Mouse (Mus musculus): Measurements from ENCODE around the gene Lmod1. TPM values are rescaled to one million over a fixed set of nuclear protein-coding genes. Genes with fewer than 3 reads are reported as not detected.

Lmod1 gene
- polyA plus RNA-seq, 1 experiment: 2.2 TPM

GRCm38 (mm10) chr1:135401452-135402110 lies 77.0 kb downstream of the Lmod1 start:
- no peak for DNase-seq (ENCODE audit: low read depth in 1 of 2, low spot score in 2 of 2)
- no peak overlapping the region for H3K4me3 ChIP-seq (ENCODE audit: extremely low read depth, insufficient read depth, insufficient read length)
- no peak overlapping the region for H3K27ac ChIP-seq (ENCODE audit: insufficient read depth, low read length)
- WGBS: 96% methylated on average over 3 of the region's 3 CpGs
- no peaks in the 10 kb centered on the region; the same call in 1 of the 2 replicates for H3K4me1 ChIP-seq (ENCODE audit: control insufficient read depth, insufficient read depth, insufficient read length)
- H3K36me3 ChIP-seq (ENCODE audit: control insufficient read depth, insufficient read depth, low read length): peaks cover 37% of the 10 kb centered on the region
- H3K27me3 ChIP-seq (ENCODE audit: control insufficient read depth, insufficient read depth, low read length): no peaks in the 10 kb centered on the region
- TF ChIP-seq CTCF (IDR thresholded peaks at IDR 0.05; ENCODE audit: extremely low read depth, insufficient read depth, insufficient read length, insufficient replicate concordance) (no peak), POLR2A (IDR thresholded peaks at IDR 0.05; ENCODE audit: low read depth, low read length) (no peak)

DNA sequence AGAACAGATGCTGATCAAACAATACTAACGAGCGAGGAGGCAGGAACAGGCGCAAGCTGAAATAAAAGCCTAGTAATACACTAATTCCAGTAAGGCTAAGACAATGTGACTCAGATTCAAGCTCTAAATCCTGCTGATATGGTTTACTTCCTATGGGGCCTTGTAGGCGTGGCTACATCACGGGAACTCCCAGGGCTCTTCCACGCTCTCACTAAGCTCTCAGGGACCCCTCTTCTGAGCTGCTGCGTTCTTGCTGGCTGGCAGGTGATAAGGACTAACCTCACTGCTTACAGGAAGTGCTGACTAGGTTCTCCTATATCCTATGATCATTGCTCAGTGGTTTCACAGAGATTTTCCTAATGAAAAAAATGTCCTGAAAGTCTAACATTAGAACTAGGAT lies 80.7 kb downstream of the Lmod1 start:
- no peak for DNase-seq (ENCODE audit: low read depth in 1 of 2, low spot score in 2 of 2)
- H3K27ac ChIP-seq (ENCODE audit: insufficient read depth, low read length): no peak overlapping the region
- TF ChIP-seq CTCF (IDR thresholded peaks at IDR 0.05; ENCODE audit: extremely low read depth, insufficient read depth, insufficient read length, insufficient replicate concordance) (no peak), POLR2A (IDR thresholded peaks at IDR 0.05; ENCODE audit: low read depth, low read length) (no peak)
- peaks cover 44% of the 10 kb centered on the region for H3K36me3 ChIP-seq (ENCODE audit: control insufficient read depth, insufficient read depth, low read length)
- WGBS: 80% methylated on average over 7 of the region's 7 CpGs
- no peaks in the 10 kb centered on the region for H3K27me3 ChIP-seq (ENCODE audit: control insufficient read depth, insufficient read depth, low read length)
- no peak overlapping the region for H3K4me3 ChIP-seq (ENCODE audit: extremely low read depth, insufficient read depth, insufficient read length)
- H3K4me1 ChIP-seq (ENCODE audit: control insufficient read depth, insufficient read depth, insufficient read length): no peaks in the 10 kb centered on the region

DNA sequence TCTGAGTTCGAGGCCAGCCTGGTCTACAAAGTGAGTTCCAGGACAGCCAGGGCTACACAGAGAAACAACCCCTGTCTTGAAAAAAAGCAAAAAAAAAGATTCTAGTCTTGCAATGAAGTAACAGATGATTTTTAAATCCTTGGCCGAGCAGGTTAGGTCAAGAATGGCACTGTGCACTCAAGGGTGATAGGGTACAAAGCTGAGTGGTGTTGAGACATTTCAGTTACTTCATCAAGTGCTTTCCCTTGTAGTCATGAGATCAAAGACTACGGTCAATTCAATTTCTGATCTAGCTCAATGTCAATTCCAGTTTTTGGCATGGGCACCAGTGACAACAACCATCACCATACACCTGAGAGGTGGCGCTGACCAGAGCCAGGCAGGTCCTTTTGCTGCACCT lies 84.4 kb downstream of the Lmod1 start:
- no peak for DNase-seq (ENCODE audit: low read depth in 1 of 2, low spot score in 2 of 2)
- no peaks in the 10 kb centered on the region for H3K4me1 ChIP-seq (ENCODE audit: control insufficient read depth, insufficient read depth, insufficient read length)
- H3K27me3 ChIP-seq (ENCODE audit: control insufficient read depth, insufficient read depth, low read length): no peaks in the 10 kb centered on the region
- peaks cover 41% of the 10 kb centered on the region for H3K36me3 ChIP-seq (ENCODE audit: control insufficient read depth, insufficient read depth, low read length)
- H3K4me3 ChIP-seq (ENCODE audit: extremely low read depth, insufficient read depth, insufficient read length): no peak overlapping the region
- H3K27ac ChIP-seq (ENCODE audit: insufficient read depth, low read length): no peak overlapping the region
- TF ChIP-seq POLR2A (IDR thresholded peaks at IDR 0.05; ENCODE audit: low read depth, low read length) (no peak), CTCF (IDR thresholded peaks at IDR 0.05; ENCODE audit: extremely low read depth, insufficient read depth, insufficient read length, insufficient replicate concordance) (no peak)
- WGBS: 95% methylated on average over 4 of the region's 4 CpGs

DNA sequence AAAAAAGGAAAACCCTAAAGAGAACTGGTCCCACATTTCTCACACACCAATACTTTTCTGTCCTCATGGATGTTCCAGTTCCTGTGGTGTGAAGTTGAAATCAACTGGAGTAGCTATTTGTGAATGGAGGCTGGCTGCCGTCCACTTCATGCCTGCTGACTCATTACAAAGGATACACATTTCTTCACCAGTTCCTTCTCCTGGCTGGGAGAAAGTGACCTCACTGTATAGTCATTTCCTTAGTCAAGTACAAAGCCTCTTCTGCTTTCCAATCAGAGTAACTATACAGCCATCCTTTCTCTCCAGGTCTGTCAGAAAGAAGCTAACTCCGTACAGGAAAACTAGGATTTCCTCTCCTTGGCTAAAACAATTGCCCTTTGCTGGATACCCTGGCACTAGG lies 86.4 kb downstream of the Lmod1 start:
- Histone ChIP-seq H3K4me3 (ENCODE audit: extremely low read depth, insufficient read depth, insufficient read length) (no peak overlapping the region), H3K4me1 (ENCODE audit: control insufficient read depth, insufficient read depth, insufficient read length) (no peaks in the 10 kb centered on the region), H3K27me3 (ENCODE audit: control insufficient read depth, insufficient read depth, low read length) (no peaks in the 10 kb centered on the region), H3K27ac (ENCODE audit: insufficient read depth, low read length) (no peak overlapping the region), H3K36me3 (ENCODE audit: control insufficient read depth, insufficient read depth, low read length) (peaks cover 30% of the 10 kb centered on the region)
- no peak for DNase-seq (ENCODE audit: low read depth in 1 of 2, low spot score in 2 of 2)
- 61% methylated on average over 2 of the region's 2 CpGs for WGBS
- TF ChIP-seq POLR2A (IDR thresholded peaks at IDR 0.05; ENCODE audit: low read depth, low read length): no peak
- TF ChIP-seq CTCF (IDR thresholded peaks at IDR 0.05; ENCODE audit: extremely low read depth, insufficient read depth, insufficient read length, insufficient replicate concordance): no peak

GRCm38 (mm10) chr1:135412130-135412529 lies 87.5 kb downstream of the Lmod1 start:
- Histone ChIP-seq H3K4me1 (ENCODE audit: control insufficient read depth, insufficient read depth, insufficient read length) (no peaks in the 10 kb centered on the region), H3K27ac (ENCODE audit: insufficient read depth, low read length) (no peak overlapping the region), H3K36me3 (ENCODE audit: control insufficient read depth, insufficient read depth, low read length) (peaks cover 30% of the 10 kb centered on the region), H3K4me3 (ENCODE audit: extremely low read depth, insufficient read depth, insufficient read length) (no peak overlapping the region), H3K27me3 (ENCODE audit: control insufficient read depth, insufficient read depth, low read length) (no peaks in the 10 kb centered on the region; the same call in 1 of the 2 replicates)
- WGBS: 83% methylated on average over 4 of the region's 4 CpGs
- DNase-seq (ENCODE audit: low read depth in 1 of 2, low spot score in 2 of 2): no peak
- no peak for TF ChIP-seq CTCF (IDR thresholded peaks at IDR 0.05; ENCODE audit: extremely low read depth, insufficient read depth, insufficient read length, insufficient replicate concordance)
- TF ChIP-seq POLR2A (IDR thresholded peaks at IDR 0.05; ENCODE audit: low read depth, low read length): no peak

- Histone ChIP-seq H3K4me3 (ENCODE audit: extremely low read depth, insufficient read depth, insufficient read length) (no peak overlapping the region), H3K36me3 (ENCODE audit: control insufficient read depth, insufficient read depth, low read length) (peaks cover 35% of the 10 kb centered on the region), H3K27ac (ENCODE audit: insufficient read depth, low read length) (no peak overlapping the region), H3K27me3 (ENCODE audit: control insufficient read depth, insufficient read depth, low read length) (no peaks in the 10 kb centered on the region; the same call in 1 of the 2 replicates), H3K4me1 (ENCODE audit: control insufficient read depth, insufficient read depth, insufficient read length) (no peaks in the 10 kb centered on the region)
- no peak for TF ChIP-seq POLR2A (IDR thresholded peaks at IDR 0.05; ENCODE audit: low read depth, low read length)
- no peak for TF ChIP-seq CTCF (IDR thresholded peaks at IDR 0.05; ENCODE audit: extremely low read depth, insufficient read depth, insufficient read length, insufficient replicate concordance)
- no peak for DNase-seq (ENCODE audit: low read depth in 1 of 2, low spot score in 2 of 2)
Measured at GRCm38 (mm10) chr1:135413996-135414395, 89.4 kb downstream of the Lmod1 start.

Other genes starting within 250 kb of the Lmod1 start
- gene Lgr6, start 219.5 kb upstream of the Lmod1 start, polyA plus RNA-seq (2012; rRNA removed): 0.21 and 0.47 TPM in 2 replicates
- 33.4 and 39.4 TPM in 2 replicates for gene Ptpn7, start 192.1 kb upstream of the Lmod1 start, polyA plus RNA-seq (2012; rRNA removed)
- 39.9 and 50.9 TPM in 2 replicates for gene Arl8a, start 178.0 kb upstream of the Lmod1 start, polyA plus RNA-seq (2012; rRNA removed)
- 0.16 and 0.20 TPM in 2 replicates for gene Gpr37l1, start 157.1 kb upstream of the Lmod1 start, polyA plus RNA-seq (2012; rRNA removed)
- 0.15 and 0.18 TPM in 2 replicates for gene Elf3, start 66.2 kb upstream of the Lmod1 start, polyA plus RNA-seq (2012; rRNA removed)
- 17.8 and 18.8 TPM in 2 replicates for gene Rnpep, start 40.7 kb upstream of the Lmod1 start, polyA plus RNA-seq (2012; rRNA removed)
- gene Timm17a, start 11.0 kb upstream of the Lmod1 start, polyA plus RNA-seq (2012; rRNA removed): 15.1 and 15.2 TPM in 2 replicates
- gene Shisa4, start 50.4 kb downstream of the Lmod1 start, polyA plus RNA-seq (2012; rRNA removed): 4.2 and 8.2 TPM in 2 replicates
- 55.6 and 60.1 TPM in 2 replicates for gene Ipo9, start 105.7 kb downstream of the Lmod1 start, polyA plus RNA-seq (2012; rRNA removed)

All from spleen, adult 2 months (tissue).